Mouse (Mus musculus) cortical plate, adult 2 months (tissue): ENCODE data around the gene Mthfd2l.

Source experiments
- CTCF ChIP-seq: fragments of 200-500 bp; IDR thresholded peaks from 2 replicates; pipeline ENCODE4 v1.5.1; 2011; ENCODE audit warnings: mild to moderate bottlenecking, control low read depth, low read length; ENCODE audit not compliant: insufficient read depth; ENCODE audit errors: extremely low read depth
- POLR2A ChIP-seq: fragments of 200-500 bp; IDR thresholded peaks from 2 replicates; pipeline ENCODE4 v1.6.1; 2011; ENCODE audit warnings: mild to moderate bottlenecking, low read length, control low read depth; ENCODE audit not compliant: insufficient read depth; ENCODE audit errors: extremely low read depth

DNA sequence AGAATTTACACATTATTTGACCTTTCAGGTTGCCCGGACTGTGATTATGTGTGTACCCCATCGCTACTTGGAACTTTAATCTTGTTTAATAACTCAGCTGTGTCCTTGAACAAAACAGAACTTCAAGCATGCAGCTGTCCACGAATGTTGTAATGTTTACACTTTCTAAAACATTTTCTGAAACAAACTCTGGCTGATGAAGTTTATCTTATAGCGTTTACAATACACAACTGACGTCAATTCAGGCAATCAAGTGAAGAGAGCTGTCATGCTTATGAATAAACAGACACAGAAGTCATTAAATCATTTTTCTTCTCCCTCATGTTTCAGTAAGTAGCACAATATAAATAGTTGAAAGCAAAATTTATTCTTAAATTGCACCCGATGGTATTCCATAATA is 117.1 kb downstream of the Mthfd2l start:
- TF ChIP-seq CTCF (no peak), POLR2A (no peak)
